Mouse (Mus musculus): ENCODE results near the gene Tub. TPM values are rescaled to one million over a fixed set of nuclear protein-coding genes. Genes with fewer than 3 reads are reported as not detected.

Gene Tub
- total RNA-seq, 1 experiment: 3.3 TPM

- H3K36me3 ChIP-seq (ENCODE audit: control insufficient read depth, insufficient read depth, low read length, poor library complexity, severe bottlenecking): no peaks in the 10 kb centered on the region
These were observed 50.3 kb downstream of the Tub start for GRCm38 (mm10) chr7:109000315-109000954.

GRCm38 (mm10) chr7:109001971-109002370 is 51.8 kb downstream of the Tub start:
- no peaks in the 10 kb centered on the region for H3K9me3 ChIP-seq (ENCODE audit: control insufficient read depth, insufficient read depth, low read depth, low read length)
- no peak overlapping the region for H3K27ac ChIP-seq (ENCODE audit: insufficient read depth, low read depth, low read length, poor library complexity, severe bottlenecking)
- TF ChIP-seq CHD2 (IDR thresholded peaks at IDR 0.05; ENCODE audit: low read depth, low read length) (no peak), ZNF384 (IDR thresholded peaks at IDR 0.05; ENCODE audit: low read depth, low read length) (no peak), MAFK (IDR thresholded peaks at IDR 0.05; ENCODE audit: insufficient read depth, low read depth, low read length) (no peak), ZC3H11A (IDR thresholded peaks at IDR 0.05; ENCODE audit: borderline replicate concordance, low read depth, low read length) (no peak), HCFC1 (IDR thresholded peaks at IDR 0.05; ENCODE audit: borderline replicate concordance, insufficient read depth, low read length) (no peak)
- no peak for DNase-seq (ENCODE audit: low read depth, low spot score)
- in situ Hi-C loops (cut with MboI; ENCODE audit: low sequenced_read_pairs in 2 of 2, unreplicated experiment in 2 of 2): no loop called here
- H3K4me3 ChIP-seq (ENCODE audit: insufficient read depth in 1 of 2, low read depth in 1 of 2, low read length in 2 of 2, poor library complexity in 1 of 2, severe bottlenecking in 1 of 2): no peak overlapping the region
- no peaks in the 10 kb centered on the region for H3K36me3 ChIP-seq (ENCODE audit: control insufficient read depth, insufficient read depth, low read length, poor library complexity, severe bottlenecking)
- no peak overlapping the region for H3K9ac ChIP-seq (ENCODE audit: insufficient read depth, low read depth, low read length, poor library complexity, severe bottlenecking)
- no peaks in the 10 kb centered on the region for H3K4me1 ChIP-seq (ENCODE audit: control insufficient read depth in 2 of 2, insufficient read depth in 2 of 2, low read length in 2 of 2, poor library complexity in 1 of 2)

More at GRCm38 (mm10) chr7:109000315-109000954, 50.3 kb downstream of the Tub start:
- no peak overlapping the region for H3K4me3 ChIP-seq (ENCODE audit: insufficient read depth in 1 of 2, low read depth in 1 of 2, low read length in 2 of 2, poor library complexity in 1 of 2, severe bottlenecking in 1 of 2)
- no peak overlapping the region for H3K9ac ChIP-seq (ENCODE audit: insufficient read depth, low read depth, low read length, poor library complexity, severe bottlenecking)
- no peak for TF ChIP-seq CHD2 (IDR thresholded peaks at IDR 0.05; ENCODE audit: low read depth, low read length)
- TF ChIP-seq ZC3H11A (IDR thresholded peaks at IDR 0.05; ENCODE audit: borderline replicate concordance, low read depth, low read length): no peak
- no peak for TF ChIP-seq ZNF384 (IDR thresholded peaks at IDR 0.05; ENCODE audit: low read depth, low read length)
- no peak for TF ChIP-seq MAFK (IDR thresholded peaks at IDR 0.05; ENCODE audit: insufficient read depth, low read depth, low read length)
- no peak for TF ChIP-seq HCFC1 (IDR thresholded peaks at IDR 0.05; ENCODE audit: borderline replicate concordance, insufficient read depth, low read length)
- H3K4me1 ChIP-seq (ENCODE audit: control insufficient read depth in 2 of 2, insufficient read depth in 2 of 2, low read length in 2 of 2, poor library complexity in 1 of 2): no peaks in the 10 kb centered on the region
- H3K9me3 ChIP-seq (ENCODE audit: control insufficient read depth, insufficient read depth, low read depth, low read length): no peaks in the 10 kb centered on the region
- in situ Hi-C loops (cut with MboI; ENCODE audit: low sequenced_read_pairs in 2 of 2, unreplicated experiment in 2 of 2): no loop called here
- H3K27ac ChIP-seq (ENCODE audit: insufficient read depth, low read depth, low read length, poor library complexity, severe bottlenecking): no peak overlapping the region
- DNase-seq (ENCODE audit: low read depth, low spot score): no peak

- in situ Hi-C loops (cut with MboI; ENCODE audit: low sequenced_read_pairs in 2 of 2, unreplicated experiment in 2 of 2): no loop called here
- H3K4me3 ChIP-seq (ENCODE audit: insufficient read depth in 1 of 2, low read depth in 1 of 2, low read length in 2 of 2, poor library complexity in 1 of 2, severe bottlenecking in 1 of 2): no peak overlapping the region
These were observed 53.5 kb downstream of the Tub start for GRCm38 (mm10) chr7:109003653-109004052.

GRCm38 (mm10) chr7:109009260-109009659 is 59.1 kb downstream of the Tub start:
- DNase-seq (ENCODE audit: low read depth, low spot score): no peak
- Histone ChIP-seq H3K36me3 (ENCODE audit: control insufficient read depth, insufficient read depth, low read length, poor library complexity, severe bottlenecking) (no peaks in the 10 kb centered on the region), H3K9me3 (ENCODE audit: control insufficient read depth, insufficient read depth, low read depth, low read length) (no peaks in the 10 kb centered on the region), H3K9ac (ENCODE audit: insufficient read depth, low read depth, low read length, poor library complexity, severe bottlenecking) (no peak overlapping the region), H3K27ac (ENCODE audit: insufficient read depth, low read depth, low read length, poor library complexity, severe bottlenecking) (no peak overlapping the region), H3K4me3 (ENCODE audit: insufficient read depth in 1 of 2, low read depth in 1 of 2, low read length in 2 of 2, poor library complexity in 1 of 2, severe bottlenecking in 1 of 2) (no peak overlapping the region), H3K4me1 (ENCODE audit: control insufficient read depth in 2 of 2, insufficient read depth in 2 of 2, low read length in 2 of 2, poor library complexity in 1 of 2) (no peaks in the 10 kb centered on the region)
- TF ChIP-seq ZC3H11A (IDR thresholded peaks at IDR 0.05; ENCODE audit: borderline replicate concordance, low read depth, low read length) (no peak), MAFK (IDR thresholded peaks at IDR 0.05; ENCODE audit: insufficient read depth, low read depth, low read length) (no peak), ZNF384 (IDR thresholded peaks at IDR 0.05; ENCODE audit: low read depth, low read length) (no peak), HCFC1 (IDR thresholded peaks at IDR 0.05; ENCODE audit: borderline replicate concordance, insufficient read depth, low read length) (no peak), CHD2 (IDR thresholded peaks at IDR 0.05; ENCODE audit: low read depth, low read length) (no peak)
- in situ Hi-C loops (cut with MboI; ENCODE audit: low sequenced_read_pairs in 2 of 2, unreplicated experiment in 2 of 2): no loop called here

More at GRCm38 (mm10) chr7:109003653-109004052, 53.5 kb downstream of the Tub start:
- DNase-seq (ENCODE audit: low read depth, low spot score): no peak
- no peak overlapping the region for H3K9ac ChIP-seq (ENCODE audit: insufficient read depth, low read depth, low read length, poor library complexity, severe bottlenecking)
- H3K4me1 ChIP-seq (ENCODE audit: control insufficient read depth in 2 of 2, insufficient read depth in 2 of 2, low read length in 2 of 2, poor library complexity in 1 of 2): no peaks in the 10 kb centered on the region
- no peak overlapping the region for H3K27ac ChIP-seq (ENCODE audit: insufficient read depth, low read depth, low read length, poor library complexity, severe bottlenecking)
- TF ChIP-seq CHD2 (IDR thresholded peaks at IDR 0.05; ENCODE audit: low read depth, low read length) (no peak), ZNF384 (IDR thresholded peaks at IDR 0.05; ENCODE audit: low read depth, low read length) (no peak), MAFK (IDR thresholded peaks at IDR 0.05; ENCODE audit: insufficient read depth, low read depth, low read length) (no peak), HCFC1 (IDR thresholded peaks at IDR 0.05; ENCODE audit: borderline replicate concordance, insufficient read depth, low read length) (no peak)
- no peaks in the 10 kb centered on the region for H3K9me3 ChIP-seq (ENCODE audit: control insufficient read depth, insufficient read depth, low read depth, low read length)
- H3K36me3 ChIP-seq (ENCODE audit: control insufficient read depth, insufficient read depth, low read length, poor library complexity, severe bottlenecking): no peaks in the 10 kb centered on the region

All from ES-E14 (cell line).